Mouse (Mus musculus) CD4-positive, CD25-positive, alpha-beta regulatory T cell, adult 2 months (primary cell): ENCODE data around the gene Endou.

Experiments used
- DNase-seq: peaks from one replicate; pipeline ENCODE4 v3.0.0-alpha.2; 2012; ENCODE audit warnings: low read depth, low spot score

Gene Endou

DNA sequence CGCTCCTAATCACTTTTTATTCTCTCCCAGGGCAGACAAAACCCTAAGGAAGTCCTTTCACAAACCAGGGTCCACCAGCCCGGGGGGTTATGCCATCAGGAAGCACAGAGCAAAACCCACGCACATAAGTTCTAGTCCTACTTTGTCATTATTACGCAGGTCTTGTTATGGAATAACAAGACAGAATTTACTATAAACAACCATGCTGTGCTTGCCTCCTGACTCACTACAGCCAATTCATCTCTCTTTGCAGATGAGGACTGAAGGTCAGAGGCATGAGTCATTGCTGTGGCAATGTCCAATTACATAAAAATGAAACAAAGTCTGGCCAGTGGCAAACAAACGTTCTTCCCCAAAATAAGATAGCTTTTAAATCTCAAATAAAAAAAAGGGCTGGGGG lies 37.7 kb downstream of the Endou start:
- DNase-seq = no peak

DNA sequence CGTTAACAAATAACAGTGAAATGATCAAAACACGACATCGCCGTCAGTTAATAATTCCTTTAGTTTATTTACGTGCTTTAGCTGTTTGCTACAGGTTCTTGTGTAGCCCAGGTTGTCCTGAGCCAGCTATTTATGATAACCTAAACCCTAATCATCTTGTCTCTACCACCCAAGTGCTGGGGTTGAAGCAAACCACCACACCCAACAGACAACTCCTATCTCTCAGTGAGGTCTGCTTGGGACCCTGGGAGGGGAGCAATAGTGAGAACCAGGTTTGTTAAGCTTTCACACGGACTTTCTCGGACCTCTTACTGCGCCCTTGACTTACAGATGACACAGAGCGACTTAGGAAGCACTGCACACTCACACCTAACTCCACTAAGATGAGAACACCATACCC lies 47.0 kb downstream of the Endou start:
- DNase-seq = no peak

- no peak for DNase-seq
Observed at GRCm38 (mm10) chr15:97682053-97682452, 49.1 kb downstream of the Endou start.

DNA sequence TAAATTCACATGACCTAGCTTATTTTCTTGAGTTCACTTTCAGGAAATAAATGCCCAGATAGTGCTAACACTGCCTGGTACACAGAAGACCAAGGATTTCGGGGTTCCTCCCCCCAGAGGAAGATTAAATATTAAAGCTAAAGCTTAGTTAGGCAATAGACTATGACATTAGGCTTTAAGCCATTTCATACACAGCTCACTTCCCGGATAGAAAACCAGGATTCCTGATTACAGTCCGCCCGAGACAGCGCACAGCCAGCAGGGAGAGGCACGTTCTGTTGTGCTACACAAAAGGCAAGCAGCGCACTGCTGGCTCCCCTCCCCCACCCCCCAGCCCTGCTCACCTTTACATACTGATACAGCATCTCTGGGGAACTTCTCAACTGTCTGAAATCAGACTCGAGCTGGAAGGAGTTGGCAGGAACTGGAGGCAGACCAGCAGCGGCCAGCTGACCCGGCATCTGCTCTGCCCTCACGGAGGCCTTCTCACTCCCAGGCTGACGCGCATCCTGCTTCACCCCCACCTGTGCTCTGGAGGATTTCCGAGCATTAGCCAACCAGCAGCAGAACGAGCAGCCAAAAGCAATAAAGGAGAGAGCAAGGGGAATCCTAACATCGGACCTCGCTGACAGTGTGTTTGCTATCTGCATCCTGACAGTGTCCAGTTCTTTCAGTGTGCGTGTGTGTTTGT lies 51.0 kb downstream of the Endou start:
- DNase-seq = no peak

DNA sequence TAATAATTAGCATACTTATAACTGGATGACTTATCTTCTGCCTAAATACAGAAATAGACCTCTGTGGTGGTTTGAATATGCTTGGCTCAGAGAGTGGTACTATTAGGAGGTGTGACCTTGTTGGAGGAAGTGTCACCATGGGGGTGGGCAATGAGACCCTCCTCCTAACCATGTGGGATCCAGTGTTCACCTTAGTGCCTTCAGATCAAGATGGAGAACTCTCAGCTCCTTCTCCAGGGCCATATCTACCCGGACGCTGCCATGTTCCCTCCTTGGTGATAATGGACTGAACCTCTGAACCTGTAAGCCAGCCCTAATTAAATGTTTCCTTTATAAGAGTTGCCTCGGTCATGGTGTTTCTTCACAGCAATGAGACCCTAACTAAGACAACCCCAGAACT lies 53.8 kb downstream of the Endou start:
- DNase-seq = no peak

GRCm38 (mm10) chr15:97675927-97676326 lies 55.2 kb downstream of the Endou start:
- peak; percentile 50 for DNase-seq

DNA sequence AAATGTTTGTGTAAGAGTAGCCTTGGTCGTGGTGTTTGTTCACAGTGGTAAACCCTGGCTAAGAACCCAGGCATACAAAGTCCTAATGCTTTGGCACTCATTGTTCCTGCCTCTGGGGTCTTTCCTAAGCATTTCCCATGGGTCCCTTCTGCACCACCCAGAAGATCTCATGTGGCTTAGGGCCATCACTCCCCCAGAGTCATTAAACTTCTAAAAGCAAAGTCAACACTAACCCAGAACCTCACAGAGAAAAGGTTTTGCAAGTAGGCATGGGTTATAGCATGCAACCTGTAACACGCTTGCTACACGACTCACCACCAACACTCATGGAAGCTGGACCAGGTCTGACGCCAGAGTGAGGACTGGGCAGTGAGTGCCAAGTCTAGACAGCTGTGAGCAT lies 56.7 kb downstream of the Endou start:
- no peak for DNase-seq

DNA sequence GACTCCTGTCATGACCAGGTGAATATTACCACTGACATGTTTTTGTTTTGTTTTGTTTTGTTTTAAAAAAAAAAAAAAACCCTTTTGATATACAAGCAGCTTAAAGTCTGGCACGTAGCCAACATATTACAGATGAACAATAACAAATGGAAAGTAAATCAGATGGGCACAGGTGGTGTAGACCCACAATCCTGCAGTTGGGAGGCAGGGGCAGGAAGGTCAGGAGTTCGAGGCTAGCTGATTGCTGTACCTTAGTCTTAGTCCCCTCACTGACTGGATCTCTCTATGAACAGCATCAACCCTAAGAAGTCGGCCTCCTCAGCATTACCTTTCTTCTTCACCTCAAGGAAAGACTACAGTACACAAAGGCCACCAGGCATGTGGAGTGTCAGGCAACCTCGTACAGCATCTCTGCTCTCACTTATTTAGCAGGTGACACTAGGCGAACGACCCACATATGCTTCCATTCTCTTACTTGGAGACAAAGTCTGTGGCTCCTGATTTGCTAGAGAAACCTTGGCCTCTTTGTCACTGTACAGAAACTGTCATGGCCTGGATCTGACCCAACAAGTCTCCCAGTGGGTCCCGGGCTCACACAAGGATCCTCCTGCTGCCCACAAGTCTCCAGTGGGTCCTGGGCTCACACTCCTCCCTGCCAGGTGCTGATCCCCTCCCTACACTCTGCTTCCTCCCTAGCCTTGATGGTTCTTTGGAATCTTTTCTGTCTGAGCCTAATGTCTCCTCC lies 57.7 kb downstream of the Endou start:
- DNase-seq = no peak

DNA sequence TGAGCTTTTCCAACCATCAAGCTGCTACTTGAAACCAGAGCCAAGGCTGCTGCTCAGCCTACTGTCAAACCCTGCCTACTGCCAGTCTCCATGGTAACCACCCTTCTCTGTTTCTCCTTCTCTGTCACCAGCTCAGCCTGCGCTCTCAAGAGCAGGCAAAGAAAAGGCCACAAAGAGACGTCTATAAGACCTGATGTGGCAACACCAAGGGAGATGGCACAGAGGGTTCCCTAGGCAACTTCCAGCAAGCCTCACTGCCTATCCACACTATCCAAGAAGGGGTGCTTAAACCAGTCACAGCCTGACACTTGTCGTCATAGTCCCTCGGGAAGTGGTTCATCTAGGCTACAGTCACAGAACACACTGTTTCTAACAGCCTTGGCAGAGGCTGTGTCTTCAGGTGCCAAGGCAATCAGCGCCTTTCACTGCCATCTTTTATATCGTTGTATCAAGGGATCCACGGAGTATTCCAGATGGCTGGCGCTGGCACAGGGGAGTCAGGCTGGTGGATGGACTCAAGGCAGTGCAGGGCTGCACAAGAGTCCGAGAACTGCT lies 58.9 kb downstream of the Endou start:
- DNase-seq = peak; percentile 53

- DNase-seq = no peak
Observed at GRCm38 (mm10) chr15:97670554-97670953, 60.6 kb downstream of the Endou start.

DNA sequence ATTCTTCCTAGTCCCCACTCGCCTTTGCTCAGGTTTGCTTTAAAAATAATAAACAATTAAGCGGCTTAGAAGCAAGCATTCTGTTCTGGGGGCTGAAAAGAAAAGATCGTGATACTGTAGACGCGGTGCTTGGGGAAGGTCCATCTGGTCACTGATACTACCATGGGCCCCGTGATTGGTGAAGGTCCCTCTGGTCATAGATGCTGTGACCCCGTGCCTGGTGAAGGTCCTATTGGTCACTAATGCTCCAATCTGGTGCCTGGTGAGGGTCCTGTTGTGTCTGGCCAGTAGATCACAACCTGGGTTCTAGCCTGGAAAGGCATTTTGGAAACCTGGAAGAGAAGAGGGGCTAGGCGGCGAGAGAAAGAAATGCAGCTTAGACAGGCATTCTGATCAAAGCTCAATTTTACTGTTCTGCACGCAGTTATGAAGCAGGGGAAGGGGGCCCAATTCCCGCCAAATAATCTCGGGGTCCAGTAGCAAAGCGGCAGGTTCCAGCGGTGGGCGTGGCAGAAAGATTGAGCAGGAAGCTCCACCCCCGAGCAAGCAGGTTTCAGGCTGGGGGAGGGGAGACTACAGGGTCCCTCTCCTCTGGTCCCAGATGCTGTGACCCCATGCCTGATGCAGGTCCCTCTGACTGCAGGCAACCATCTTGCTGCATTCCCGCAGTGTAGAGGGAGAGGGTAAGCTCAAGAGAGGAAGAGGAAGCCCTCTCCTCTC lies 62.8 kb downstream of the Endou start:
- peak; percentile 28 for DNase-seq

GRCm38 (mm10) chr15:97667437-97667836 lies 63.7 kb downstream of the Endou start:
- DNase-seq = peak; percentile 88

- peak; percentile 39 for DNase-seq
Observed at GRCm38 (mm10) chr15:97666457-97666770, 64.7 kb downstream of the Endou start.

DNA sequence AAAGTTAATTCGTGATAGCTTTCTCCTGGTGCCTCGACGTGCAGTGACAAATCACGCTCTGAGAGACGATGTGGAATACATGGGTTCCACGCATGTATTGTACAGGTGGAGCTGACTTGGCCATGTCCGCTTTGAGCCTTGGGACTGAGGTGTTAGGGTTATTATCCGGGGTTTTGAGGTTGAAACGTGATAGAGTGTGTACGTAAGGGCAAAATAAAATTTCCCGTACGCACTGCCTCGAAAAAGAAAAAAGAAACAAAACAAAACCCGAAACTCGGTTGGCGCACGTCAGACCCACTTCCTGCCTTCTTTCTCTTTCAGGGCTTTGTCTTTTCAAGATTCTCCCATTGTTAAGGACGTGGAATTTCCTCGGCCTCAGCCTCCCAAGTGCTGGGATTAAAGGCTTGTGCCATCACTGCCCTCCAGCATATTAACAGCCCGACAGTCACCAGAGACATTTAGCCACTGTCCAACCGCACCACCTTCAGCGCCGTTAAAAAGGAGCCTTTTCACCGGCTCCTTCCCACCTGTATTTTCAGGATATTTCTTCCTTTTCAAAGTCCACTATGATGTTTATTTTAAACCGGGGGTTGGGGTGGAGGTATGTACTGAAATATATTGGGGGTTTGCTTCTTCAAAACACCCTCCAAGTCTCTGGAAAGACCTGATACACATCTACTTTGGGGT lies 65.2 kb downstream of the Endou start:
- DNase-seq = peak; percentile 81

DNA sequence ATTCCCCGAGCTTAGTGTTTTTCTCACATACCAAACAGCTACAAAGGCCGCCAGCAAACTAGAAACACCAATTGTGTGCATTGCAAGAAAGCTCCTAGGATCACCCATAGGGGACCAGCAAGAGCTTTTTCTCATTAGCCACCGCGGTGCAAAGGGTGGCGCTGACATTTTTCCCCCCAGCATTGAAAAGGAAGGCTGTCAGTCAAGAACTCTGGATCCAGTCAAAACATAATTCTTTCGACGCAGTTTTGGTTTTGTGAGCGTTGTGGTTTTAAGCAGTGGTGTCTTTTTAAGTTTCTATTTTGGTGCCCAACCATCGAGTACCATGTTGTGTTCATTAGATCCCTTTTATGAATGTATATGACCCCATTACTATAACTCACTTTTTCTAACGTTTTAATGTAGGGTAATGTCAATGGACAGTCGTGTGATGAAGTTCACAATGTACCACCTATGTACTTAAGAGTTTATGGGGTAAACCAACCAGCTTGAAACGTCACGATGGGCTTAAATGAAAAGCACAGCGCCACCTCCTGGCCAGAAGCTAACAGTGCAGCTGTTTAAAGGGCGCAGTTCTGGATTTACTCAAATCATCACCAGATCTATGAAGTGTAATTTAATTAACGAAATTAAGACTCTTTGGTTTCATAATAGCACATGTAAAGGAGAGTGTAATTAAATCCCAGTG lies 66.0 kb downstream of the Endou start:
- peak; percentile 80 for DNase-seq

- peak; percentile 92 for DNase-seq
Observed at GRCm38 (mm10) chr15:97663750-97664406, 67.3 kb downstream of the Endou start.
